Comparison of ENCODE assay signal across 8 mouse cellular contexts in genomic region chrX:23364514-23365381, GRCm38 (mm10). TPM values are rescaled to one million over a fixed set of nuclear protein-coding genes. Genes with fewer than 3 reads are reported as not detected.
DNase-seq lines count a peak whose midpoint lies in the region; ATAC-seq and TF ChIP-seq lines count a peak whose summit lies in the region.

Gene Klhl13, minus strand, starts transcription at chrX:23365082.

- H3K9ac ChIP-seq in lung, embryonic 14.5 days = peak within 1 kb of the TSS; percentile 65

- peak within 1 kb of the TSS; percentile 63 for H3K4me3 ChIP-seq in hindbrain, embryonic 10.5 days
- peak within 1 kb of the TSS; percentile 52 for H3K4me3 ChIP-seq in lung, embryonic 14.5 days (ENCODE audit: low read depth, low read length)

- ATAC-seq in lung, embryonic 14.5 days (ENCODE audit: insufficient read depth) = peak; percentile 97

- peak; percentile 13 for DNase-seq in WW6 (ENCODE audit: low read depth, low spot score)
- DNase-seq in cerebellum, postnatal 14 days = peak; percentile 43 to 54
- peak; percentile 6 to 20 for DNase-seq in frontal cortex, postnatal 14 days (ENCODE audit: low spot score in 2 of 2)
- peak; percentile 66 for DNase-seq in hindbrain, embryonic 10.5 days (ENCODE audit: low spot score)
- peak; percentile 29 to 47 for DNase-seq in layer of hippocampus, postnatal 10 days (ENCODE audit: low spot score in 2 of 2)
- DNase-seq in lung, embryonic 14.5 days = peak; percentile 83
- peak; percentile 60 for DNase-seq in retina, embryonic 14.5 days (ENCODE audit: low spot score)
- DNase-seq in thymus, adult 18-20 months = no peak

- WGBS in hindbrain, embryonic 10.5 days = 12% methylated on average over 44 of the region's 45 CpGs
- WGBS in lung, embryonic 14.5 days = 6% methylated on average over 45 of the region's 45 CpGs

- no peaks in the 10 kb centered on the region for H3K4me1 ChIP-seq in hindbrain, embryonic 10.5 days (replicated peaks)
- no peaks in the 10 kb centered on the region for H3K4me1 ChIP-seq in lung, embryonic 14.5 days (ENCODE audit: insufficient read depth)

- TF ChIP-seq CTCF in lung, embryonic 14.5 days (IDR thresholded peaks at IDR 0.05; ENCODE audit: low read depth) = no peak

- peak within 1 kb of the TSS; percentile 58 for H3K4me2 ChIP-seq in lung, embryonic 14.5 days

- no peaks in the 10 kb centered on the region; the same call in 1 of the 2 replicates for H3K9me3 ChIP-seq in hindbrain, embryonic 10.5 days
- H3K9me3 ChIP-seq in lung, embryonic 14.5 days (ENCODE audit: low read depth, low read length) = no peaks in the 10 kb centered on the region

- H3K36me3 ChIP-seq in hindbrain, embryonic 10.5 days = no peaks in the 10 kb centered on the region
- no peaks in the 10 kb centered on the region for H3K36me3 ChIP-seq in lung, embryonic 14.5 days (ENCODE audit: insufficient read depth)

- no peaks in the 10 kb centered on the region for H3K27me3 ChIP-seq in hindbrain, embryonic 10.5 days (ENCODE audit: insufficient read depth, poor library complexity, severe bottlenecking)
- no peaks in the 10 kb centered on the region for H3K27me3 ChIP-seq in lung, embryonic 14.5 days (ENCODE audit: insufficient read depth, low read length)

- peak within 1 kb of the TSS; percentile 87 for H3K27ac ChIP-seq in hindbrain, embryonic 10.5 days
- H3K27ac ChIP-seq in lung, embryonic 14.5 days (ENCODE audit: low read depth) = peak within 1 kb of the TSS; percentile 84

RNA-seq across cellular contexts. Expression of gene Klhl13, which starts in this region (rescaled TPM):
- polyA plus RNA-seq in hindbrain, embryonic 10.5 days (2016; fragmentation: Nextera tagmentation; extraction: Ambion mirVana) = 42.2 and 52.3 TPM in 2 replicates
- total RNA-seq in layer of hippocampus, postnatal 10 days (2021) = 10 to 100 TPM; 67.3 to 74.6 TPM
- 92.7 and 95.4 TPM in 2 replicates for polyA plus RNA-seq in lung, embryonic 14.5 days (2014; fragmentation: Nextera tagmentation; extraction: Ambion mirVana)

Comparison
In these comparisons a context has a peak if more than half of its experiments do, and no peak if none do; other contexts are left out.
1. DNase-seq: peak in WW6 (single experiment), cerebellum, postnatal 14 days (2 of 2), frontal cortex, postnatal 14 days (2 of 2), hindbrain, embryonic 10.5 days (single experiment), layer of hippocampus, postnatal 10 days (2 of 2), lung, embryonic 14.5 days (single experiment) and retina, embryonic 14.5 days (single experiment); none in thymus, adult 18-20 months (0 of 2).